Mouse (Mus musculus): Measurements from ENCODE around the gene Rnaset2a. TPM values are rescaled to one million over a fixed set of nuclear protein-coding genes. Genes with fewer than 3 reads are reported as not detected.
"Not testable (repeated sequence)": the region's sequence is repeated elsewhere in the genome, so short reads cannot be mapped to it uniquely, and the experiment has no call there.

Gene Rnaset2a
- polyA plus RNA-seq, 1 experiment, result 2.4 TPM

DNA sequence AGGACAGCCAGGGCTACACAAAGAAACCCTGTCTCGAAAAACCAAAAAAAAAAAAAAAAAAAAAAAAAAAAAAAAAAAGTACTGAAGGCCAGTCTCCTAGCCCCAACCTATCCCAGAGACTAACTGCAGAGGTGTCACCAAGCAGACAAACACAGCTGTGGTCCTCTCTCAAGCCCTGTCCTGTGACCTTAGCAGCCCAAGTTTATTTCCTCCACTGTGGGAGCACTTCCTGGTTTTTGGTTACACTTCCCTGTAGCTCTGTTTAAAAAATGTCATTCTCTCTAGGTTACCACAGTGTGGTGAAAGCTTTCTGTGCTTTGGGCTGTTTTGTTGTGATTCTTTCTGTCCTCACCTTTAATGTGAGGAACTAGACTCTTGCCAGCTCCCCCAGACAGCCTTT lies 10.7 kb upstream of the Rnaset2a start:
- H3K36me3 ChIP-seq (ENCODE audit: control insufficient read depth, insufficient read depth, low read length, poor library complexity, severe bottlenecking); H3K27ac ChIP-seq (ENCODE audit: insufficient read depth, low read length); H3K27me3 ChIP-seq (ENCODE audit: control insufficient read depth, insufficient read depth, low read length, poor library complexity, severe bottlenecking); H3K9ac ChIP-seq (ENCODE audit: low read depth, poor library complexity, severe bottlenecking); H3K9me3 ChIP-seq (replicated peaks; ENCODE audit: control insufficient read depth, insufficient read depth, low read length, poor library complexity, severe bottlenecking); H3K4me3 ChIP-seq (ENCODE audit: low read depth, low read length); H3K4me1 ChIP-seq (ENCODE audit: control insufficient read depth, insufficient read depth, low read length): not testable (repeated sequence)

- not testable (repeated sequence) for H3K27me3 ChIP-seq (ENCODE audit: control insufficient read depth, insufficient read depth, low read length, poor library complexity, severe bottlenecking); H3K9ac ChIP-seq (ENCODE audit: low read depth, poor library complexity, severe bottlenecking); H3K4me1 ChIP-seq (ENCODE audit: control insufficient read depth, insufficient read depth, low read length); H3K9me3 ChIP-seq (replicated peaks; ENCODE audit: control insufficient read depth, insufficient read depth, low read length, poor library complexity, severe bottlenecking); H3K27ac ChIP-seq (ENCODE audit: insufficient read depth, low read length); H3K36me3 ChIP-seq (ENCODE audit: control insufficient read depth, insufficient read depth, low read length, poor library complexity, severe bottlenecking); H3K4me3 ChIP-seq (ENCODE audit: low read depth, low read length)
These were observed 8.1 kb upstream of the Rnaset2a start for GRCm38 (mm10) chr17:8155982-8156381.

DNA sequence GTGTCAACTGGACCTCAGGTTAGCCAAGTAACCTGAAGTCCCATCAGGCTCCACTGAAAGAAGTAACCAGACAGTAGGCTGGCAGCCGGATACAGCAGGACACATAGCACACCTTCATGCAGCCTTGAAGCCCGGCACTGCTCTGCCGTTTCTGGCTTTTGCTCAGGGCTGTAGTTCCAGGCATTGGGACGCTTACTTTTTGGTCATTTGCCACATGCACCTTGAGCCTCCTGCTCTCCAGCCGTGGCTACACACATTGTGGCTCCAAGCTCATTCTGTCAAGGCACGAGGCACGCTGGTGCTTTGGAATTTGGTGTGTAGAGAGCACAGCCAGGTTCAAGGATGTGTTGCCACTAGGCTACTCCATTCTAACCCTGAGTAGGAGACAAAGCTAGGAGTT lies 7.1 kb upstream of the Rnaset2a start:
- not testable (repeated sequence) for H3K9ac ChIP-seq (ENCODE audit: low read depth, poor library complexity, severe bottlenecking); H3K4me3 ChIP-seq (ENCODE audit: low read depth, low read length); H3K9me3 ChIP-seq (replicated peaks; ENCODE audit: control insufficient read depth, insufficient read depth, low read length, poor library complexity, severe bottlenecking); H3K27ac ChIP-seq (ENCODE audit: insufficient read depth, low read length); H3K36me3 ChIP-seq (ENCODE audit: control insufficient read depth, insufficient read depth, low read length, poor library complexity, severe bottlenecking); H3K4me1 ChIP-seq (ENCODE audit: control insufficient read depth, insufficient read depth, low read length); H3K27me3 ChIP-seq (ENCODE audit: control insufficient read depth, insufficient read depth, low read length, poor library complexity, severe bottlenecking)

DNA sequence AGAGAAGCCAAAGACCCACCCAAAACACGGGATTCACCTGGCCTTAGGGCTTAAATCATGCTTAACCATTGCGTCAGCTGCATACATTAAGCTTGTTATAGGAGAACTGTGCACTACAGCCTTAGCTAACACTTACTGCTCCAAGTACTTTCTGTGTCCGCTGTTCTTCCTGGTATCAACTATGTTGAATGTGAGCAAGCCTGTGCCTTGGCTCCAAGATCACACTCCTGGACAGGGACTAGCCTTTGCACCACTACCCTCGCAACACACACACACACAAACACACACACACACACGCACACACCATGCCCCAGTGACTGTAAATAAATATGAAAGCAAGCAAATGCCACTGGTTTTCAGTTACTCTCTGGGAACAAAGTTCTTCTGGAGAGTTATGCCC lies 966 bp downstream of the Rnaset2a start:
- Histone ChIP-seq H3K4me3 (ENCODE audit: low read depth, low read length) (peak overlapping the region; percentile 66), H3K9ac (ENCODE audit: low read depth, poor library complexity, severe bottlenecking) (peak overlapping the region; percentile 27; the same call in 1 of the 2 replicates)
- not testable (repeated sequence) for H3K4me1 ChIP-seq (ENCODE audit: control insufficient read depth, insufficient read depth, low read length); H3K9me3 ChIP-seq (replicated peaks; ENCODE audit: control insufficient read depth, insufficient read depth, low read length, poor library complexity, severe bottlenecking); H3K27me3 ChIP-seq (ENCODE audit: control insufficient read depth, insufficient read depth, low read length, poor library complexity, severe bottlenecking); H3K27ac ChIP-seq (ENCODE audit: insufficient read depth, low read length); H3K36me3 ChIP-seq (ENCODE audit: control insufficient read depth, insufficient read depth, low read length, poor library complexity, severe bottlenecking)

DNA sequence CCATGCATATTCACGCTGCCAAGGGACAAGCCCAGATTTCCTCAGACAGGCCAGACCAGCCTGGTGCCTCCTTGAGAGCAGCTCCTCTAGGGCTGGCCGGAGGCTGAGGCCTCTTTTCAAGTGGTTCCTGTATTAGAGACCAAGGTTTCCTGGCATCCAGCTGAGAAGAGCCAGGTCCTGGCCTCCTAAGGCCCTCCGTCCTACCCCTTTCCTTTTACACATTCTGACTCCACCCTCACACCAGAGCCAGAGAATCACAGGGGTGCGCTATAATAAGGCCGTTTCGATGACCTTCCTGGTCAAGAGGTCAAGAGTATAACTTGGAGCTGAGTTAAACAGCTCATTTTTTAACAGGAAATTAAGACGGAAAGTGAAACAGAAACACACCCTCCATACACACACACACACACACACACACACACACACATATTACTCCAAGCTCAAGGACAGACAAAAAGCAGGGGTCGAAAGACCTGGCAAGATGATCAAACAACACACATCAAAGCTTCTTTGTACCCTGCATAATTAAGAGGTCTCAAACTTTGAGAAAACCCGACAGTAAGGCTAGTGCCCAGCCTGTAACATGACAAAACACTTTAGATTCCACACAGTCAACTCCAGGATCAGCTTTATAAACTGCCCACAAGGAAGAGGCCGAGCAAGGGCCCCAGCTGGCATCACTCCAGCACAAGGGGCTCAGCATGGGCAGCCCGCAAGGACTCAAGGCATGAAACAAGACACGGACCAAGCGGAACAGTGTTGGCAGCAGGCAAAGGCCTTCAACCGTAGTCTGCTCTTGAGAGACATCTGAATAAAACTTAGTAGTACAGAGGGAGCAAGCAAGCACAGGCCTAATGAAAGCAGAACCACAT lies 3.9 kb downstream of the Rnaset2a start:
- not testable (repeated sequence) for H3K27ac ChIP-seq (ENCODE audit: insufficient read depth, low read length); H3K9ac ChIP-seq (ENCODE audit: low read depth, poor library complexity, severe bottlenecking); H3K9me3 ChIP-seq (replicated peaks; ENCODE audit: control insufficient read depth, insufficient read depth, low read length, poor library complexity, severe bottlenecking); H3K27me3 ChIP-seq (ENCODE audit: control insufficient read depth, insufficient read depth, low read length, poor library complexity, severe bottlenecking); H3K4me3 ChIP-seq (ENCODE audit: low read depth, low read length); H3K36me3 ChIP-seq (ENCODE audit: control insufficient read depth, insufficient read depth, low read length, poor library complexity, severe bottlenecking); H3K4me1 ChIP-seq (ENCODE audit: control insufficient read depth, insufficient read depth, low read length)

DNA sequence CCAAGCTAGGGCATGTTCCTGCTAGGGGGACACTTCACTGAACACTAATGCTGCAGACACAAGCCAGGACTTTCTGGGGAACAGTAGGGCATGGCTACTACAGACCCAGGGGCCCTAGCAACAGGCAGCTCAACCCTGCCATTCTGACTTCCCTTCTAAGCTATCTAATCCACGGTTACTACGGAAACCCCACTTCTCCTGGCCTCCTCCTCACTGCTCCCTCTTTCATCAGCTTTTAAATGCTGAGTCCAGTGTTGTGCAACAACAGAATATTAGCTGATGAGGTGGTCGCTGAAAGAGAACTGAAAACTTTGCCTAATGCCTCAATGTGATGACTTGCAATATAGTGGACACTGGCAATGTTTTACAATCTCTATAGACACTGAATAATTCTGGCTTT lies 7.7 kb downstream of the Rnaset2a start:
- not testable (repeated sequence) for H3K36me3 ChIP-seq (ENCODE audit: control insufficient read depth, insufficient read depth, low read length, poor library complexity, severe bottlenecking); H3K4me3 ChIP-seq (ENCODE audit: low read depth, low read length); H3K9me3 ChIP-seq (replicated peaks; ENCODE audit: control insufficient read depth, insufficient read depth, low read length, poor library complexity, severe bottlenecking); H3K27ac ChIP-seq (ENCODE audit: insufficient read depth, low read length); H3K27me3 ChIP-seq (ENCODE audit: control insufficient read depth, insufficient read depth, low read length, poor library complexity, severe bottlenecking); H3K9ac ChIP-seq (ENCODE audit: low read depth, poor library complexity, severe bottlenecking); H3K4me1 ChIP-seq (ENCODE audit: control insufficient read depth, insufficient read depth, low read length)

- not testable (repeated sequence) for H3K27me3 ChIP-seq (ENCODE audit: control insufficient read depth, insufficient read depth, low read length, poor library complexity, severe bottlenecking); H3K27ac ChIP-seq (ENCODE audit: insufficient read depth, low read length)
These were observed 9.8 kb downstream of the Rnaset2a start for GRCm38 (mm10) chr17:8138116-8138515.

DNA sequence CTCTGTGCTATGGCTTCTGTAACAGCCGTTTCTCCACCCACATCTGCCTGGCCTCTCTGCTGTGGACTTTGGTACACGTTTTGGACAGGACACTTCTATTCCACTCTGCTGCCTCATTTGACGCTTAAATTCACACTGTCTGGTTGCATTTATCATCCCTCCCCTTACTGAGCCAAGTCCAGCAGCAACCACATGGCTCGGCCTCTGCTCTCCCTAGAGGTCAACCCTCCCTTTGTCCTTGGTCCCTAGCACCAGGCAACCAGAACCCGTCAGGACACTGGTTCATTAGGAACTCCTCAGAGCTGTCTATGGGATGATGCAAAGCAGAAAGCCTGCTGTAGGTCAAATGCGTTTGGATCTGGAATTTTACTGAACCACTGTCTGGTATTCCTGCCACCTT lies 17.0 kb downstream of the Rnaset2a start:
- H3K27ac ChIP-seq (ENCODE audit: insufficient read depth, low read length); H3K27me3 ChIP-seq (ENCODE audit: control insufficient read depth, insufficient read depth, low read length, poor library complexity, severe bottlenecking); H3K36me3 ChIP-seq (ENCODE audit: control insufficient read depth, insufficient read depth, low read length, poor library complexity, severe bottlenecking); H3K4me1 ChIP-seq (ENCODE audit: control insufficient read depth, insufficient read depth, low read length); H3K9me3 ChIP-seq (replicated peaks; ENCODE audit: control insufficient read depth, insufficient read depth, low read length, poor library complexity, severe bottlenecking); H3K9ac ChIP-seq (ENCODE audit: low read depth, poor library complexity, severe bottlenecking); H3K4me3 ChIP-seq (ENCODE audit: low read depth, low read length): not testable (repeated sequence)

More at GRCm38 (mm10) chr17:8138116-8138515, 9.8 kb downstream of the Rnaset2a start:
- H3K4me1 ChIP-seq (ENCODE audit: control insufficient read depth, insufficient read depth, low read length); H3K9me3 ChIP-seq (replicated peaks; ENCODE audit: control insufficient read depth, insufficient read depth, low read length, poor library complexity, severe bottlenecking); H3K4me3 ChIP-seq (ENCODE audit: low read depth, low read length); H3K9ac ChIP-seq (ENCODE audit: low read depth, poor library complexity, severe bottlenecking); H3K36me3 ChIP-seq (ENCODE audit: control insufficient read depth, insufficient read depth, low read length, poor library complexity, severe bottlenecking): not testable (repeated sequence)

DNA sequence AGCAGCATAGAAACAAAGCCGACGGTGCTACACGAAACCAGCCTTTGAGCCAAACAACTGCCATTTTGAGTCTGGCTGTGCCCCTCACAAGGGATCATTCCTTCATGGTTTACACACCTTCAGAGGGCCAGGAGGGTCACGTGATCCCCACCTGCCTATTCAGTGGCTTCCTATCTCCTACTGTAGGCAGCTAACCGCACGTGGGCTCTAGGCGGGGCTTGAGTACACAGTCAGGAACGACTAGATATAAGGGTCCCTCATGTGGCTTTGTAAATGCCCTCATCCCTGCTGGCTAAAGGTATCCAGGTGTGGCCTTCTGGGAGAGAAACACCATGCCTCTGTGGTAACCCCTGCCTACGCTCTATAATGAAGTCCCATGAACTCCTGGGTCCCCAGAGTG lies 18.3 kb downstream of the Rnaset2a start:
- H3K36me3 ChIP-seq (ENCODE audit: control insufficient read depth, insufficient read depth, low read length, poor library complexity, severe bottlenecking); H3K4me3 ChIP-seq (ENCODE audit: low read depth, low read length); H3K27ac ChIP-seq (ENCODE audit: insufficient read depth, low read length); H3K9ac ChIP-seq (ENCODE audit: low read depth, poor library complexity, severe bottlenecking); H3K9me3 ChIP-seq (replicated peaks; ENCODE audit: control insufficient read depth, insufficient read depth, low read length, poor library complexity, severe bottlenecking); H3K4me1 ChIP-seq (ENCODE audit: control insufficient read depth, insufficient read depth, low read length); H3K27me3 ChIP-seq (ENCODE audit: control insufficient read depth, insufficient read depth, low read length, poor library complexity, severe bottlenecking): not testable (repeated sequence)

Data from ES-Bruce4 (cell line).